Mouse (Mus musculus): ENCODE measurements around the gene Tet1.
"Not testable (repeated sequence)": the region's sequence is repeated elsewhere in the genome, so short reads cannot be mapped to it uniquely, and the experiment has no call there.

The Tet1 gene

GRCm38 (mm10) chr10:62843787-62844491 is 64.9 kb downstream of the Tet1 start:
- peak; percentile 77 for DNase-seq

- DNase-seq, result no peak
Observed at GRCm38 (mm10) chr10:62841901-62842447, 66.8 kb downstream of the Tet1 start.

- DNase-seq, result no peak
Observed at GRCm38 (mm10) chr10:62840687-62841086, 68.1 kb downstream of the Tet1 start.

GRCm38 (mm10) chr10:62837987-62838386 is 70.8 kb downstream of the Tet1 start:
- DNase-seq, result no peak

- no peak for DNase-seq
Observed at GRCm38 (mm10) chr10:62832783-62833182, 76.0 kb downstream of the Tet1 start.

GRCm38 (mm10) chr10:62831546-62831945 is 77.2 kb downstream of the Tet1 start:
- no peak for DNase-seq

- DNase-seq, result peak; percentile 64
Observed at GRCm38 (mm10) chr10:62824474-62824873, 84.3 kb downstream of the Tet1 start.

- peak; percentile 25 for DNase-seq
Observed at GRCm38 (mm10) chr10:62823431-62823830, 85.4 kb downstream of the Tet1 start.

GRCm38 (mm10) chr10:62810010-62810409 is 98.8 kb downstream of the Tet1 start:
- DNase-seq, result no peak

- DNase-seq, result no peak
Observed at GRCm38 (mm10) chr10:62808766-62809165, 100.0 kb downstream of the Tet1 start.

GRCm38 (mm10) chr10:62808316-62808715 is 100.5 kb downstream of the Tet1 start:
- DNase-seq, result no peak

GRCm38 (mm10) chr10:62804106-62804505 is 104.7 kb downstream of the Tet1 start:
- DNase-seq, result no peak

GRCm38 (mm10) chr10:62803296-62803695 is 105.5 kb downstream of the Tet1 start:
- no peak for DNase-seq

GRCm38 (mm10) chr10:62794221-62794620 is 114.6 kb downstream of the Tet1 start:
- no peak for DNase-seq

GRCm38 (mm10) chr10:62793091-62793453 is 115.7 kb downstream of the Tet1 start:
- no peak for DNase-seq

GRCm38 (mm10) chr10:62792177-62793090 is 116.4 kb downstream of the Tet1 start, which contains the start of gene Ccar1:
Gene Ccar1, minus strand, starts transcription at chr10:62792286.
- DNase-seq, result peak; percentile 99

GRCm38 (mm10) chr10:62791251-62792176 is 117.3 kb downstream of the Tet1 start:
- DNase-seq, result no peak

GRCm38 (mm10) chr10:62781776-62782175 is 127.0 kb downstream of the Tet1 start:
- not testable (repeated sequence) for DNase-seq

Measured in kidney, postnatal 14 days (tissue).